Mouse (Mus musculus): ENCODE results near the gene Pias3.

DNA sequence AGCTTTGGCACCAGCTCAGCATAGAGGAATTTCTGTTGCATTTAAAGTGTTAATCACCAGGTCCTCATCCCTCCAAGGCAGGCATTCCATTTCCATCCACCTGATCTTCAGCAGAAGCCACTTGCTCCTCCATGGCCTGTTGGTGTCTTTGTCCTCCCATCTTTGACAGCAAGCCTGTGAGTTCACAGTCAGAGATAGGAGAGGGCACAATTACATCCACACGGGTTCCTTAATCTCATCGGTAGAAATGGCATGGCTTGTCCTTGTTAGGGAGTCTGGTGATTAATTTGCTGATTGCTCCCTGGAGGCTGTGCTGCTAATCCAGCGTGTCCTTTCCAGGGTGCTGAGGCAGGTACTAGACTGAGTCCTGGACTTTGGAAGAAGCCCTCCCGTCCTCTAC, 22.7 kb upstream of the Pias3 start:
- no peak for TF ChIP-seq EP300 (IDR thresholded peaks at IDR 0.05; ENCODE audit: low read depth)
- no peak for TF ChIP-seq CTCF (IDR thresholded peaks at IDR 0.05; ENCODE audit: low read depth)
